Mouse (Mus musculus): ENCODE results near the gene Mrps33. TPM values are rescaled to one million over a fixed set of nuclear protein-coding genes. Genes with fewer than 3 reads are reported as not detected.

Gene Mrps33
- polyA plus RNA-seq, 1 experiment from 2014 or later = 262 TPM

DNA sequence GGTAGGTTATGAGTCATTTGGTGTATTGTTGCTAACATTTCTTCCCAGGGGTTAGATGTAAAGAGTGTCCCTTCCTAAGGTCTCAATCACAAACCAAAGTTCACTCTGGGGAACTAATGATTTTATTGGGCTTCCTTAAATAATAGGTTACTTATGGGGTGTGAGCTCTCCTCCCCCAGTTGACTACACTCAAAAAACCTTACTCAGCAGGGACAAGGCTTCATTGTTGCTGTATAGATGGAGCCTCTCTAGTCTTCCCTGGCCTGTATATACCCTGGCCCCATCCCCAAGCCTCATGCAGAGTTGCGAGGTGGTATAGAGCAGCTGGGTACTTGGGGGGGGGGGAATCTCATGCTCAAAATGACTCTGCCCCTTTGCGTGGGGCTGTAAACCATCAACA lies 53.6 kb downstream of the Mrps33 start:
- DNase-seq (ENCODE audit: low spot score) = no peak
- Histone ChIP-seq H3K9ac (ENCODE audit: low read length) (no peak overlapping the region), H3K27ac (ENCODE audit: low read depth, low read length) (no peak overlapping the region), H3K4me1 (ENCODE audit: control insufficient read depth, insufficient read depth, low read length) (no peaks in the 10 kb centered on the region), H3K36me3 (ENCODE audit: control insufficient read depth, insufficient read depth, low read length) (no peaks in the 10 kb centered on the region), H3K4me2 (ENCODE audit: low read length) (no peak overlapping the region), H3K4me3 (ENCODE audit: low read depth, low read length) (no peak overlapping the region), H3K9me3 (replicated peaks; ENCODE audit: control insufficient read depth, low read length) (no peaks in the 10 kb centered on the region), H3K27me3 (replicated peaks; ENCODE audit: control insufficient read depth, insufficient read depth, low read length) (no peaks in the 10 kb centered on the region)
- WGBS = 95% methylated on average over 2 of the region's 2 CpGs
- ATAC-seq = no peak

Other genes with a start within 250 kb of the Mrps33 start
- gene Adck2, start 237.1 kb downstream of the Mrps33 start, polyA plus RNA-seq (2014; fragmentation: Nextera tagmentation; extraction: Ambion mirVana) = 30.4 and 31.5 TPM in 2 replicates
- 1.3 TPM in 1 of 2 replicates, not detected in the other for gene Gm42420, start 225.2 kb downstream of the Mrps33 start, polyA plus RNA-seq (2014; fragmentation: Nextera tagmentation; extraction: Ambion mirVana)
- gene Ndufb2, start 218.4 kb downstream of the Mrps33 start, polyA plus RNA-seq (2014; fragmentation: Nextera tagmentation; extraction: Ambion mirVana) = 354 and 423 TPM in 2 replicates
- gene Braf, start 85.5 kb downstream of the Mrps33 start, polyA plus RNA-seq (2014; fragmentation: Nextera tagmentation; extraction: Ambion mirVana) = 13.4 and 16.9 TPM in 2 replicates
- 18.5 and 25.6 TPM in 2 replicates for gene Tmem178b, start 62.3 kb upstream of the Mrps33 start, polyA plus RNA-seq (2014; fragmentation: Nextera tagmentation; extraction: Ambion mirVana)

All from forebrain, embryonic 14.5 days (tissue).